Mouse (Mus musculus): ENCODE data around the gene Adcy3.

GRCm38 (mm10) chr12:4179671-4180233 lies 46.8 kb downstream of the Adcy3 start:
- no peak for TF ChIP-seq EP300 (IDR thresholded peaks at IDR 0.05; ENCODE audit: insufficient read depth, low read depth, low read length)
- no peak for TF ChIP-seq CTCF (IDR thresholded peaks at IDR 0.05)

Measured in heart, adult 2 months (tissue).